Mouse (Mus musculus) brain, embryonic 18.5 days (tissue): ENCODE data around the gene Akr1c18.

ENCODE experiments used
- DNase-seq: peaks from one replicate; pipeline ENCODE4 v3.0.0-alpha.2; 2012; ENCODE audit warnings: low read depth, low spot score

Akr1c18 gene

GRCm38 (mm10) chr13:4102721-4103120 is 47.7 kb downstream of the Akr1c18 start:
- no peak for DNase-seq

DNA sequence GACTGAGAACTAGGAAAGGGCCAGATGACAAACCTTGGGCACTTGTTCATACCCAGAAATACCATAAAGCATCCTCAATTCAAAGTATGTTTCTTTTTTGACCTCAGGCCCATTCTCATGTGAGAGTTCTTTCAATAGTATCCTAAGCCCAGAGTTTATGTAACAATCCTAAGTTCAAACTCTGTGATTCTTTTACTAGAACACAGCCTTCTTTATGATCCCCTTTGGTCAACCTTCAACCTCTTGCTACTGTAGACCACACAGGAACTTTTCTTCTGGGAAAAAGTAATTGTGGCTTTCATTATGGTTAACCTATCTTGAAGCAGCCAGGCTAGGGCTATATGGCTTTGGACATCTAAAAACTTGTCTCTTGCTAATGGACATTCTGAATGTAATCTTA is 48.8 kb downstream of the Akr1c18 start:
- DNase-seq: no peak
